Mouse (Mus musculus) forebrain, embryonic 12.5 days (tissue): ENCODE measurements around the gene Fign. TPM values are rescaled to one million over a fixed set of nuclear protein-coding genes. Genes with fewer than 3 reads are reported as not detected.

ENCODE experiments used
- ATAC-seq: fragments of 200-750 bp; cut with Nextera tagmentation; 2 replicates; pipeline ENCODE4 v1.8.0; 2017; ENCODE audit warnings: moderate TSS enrichment; ENCODE audit not compliant: low FRiP score
- H3K27ac ChIP-seq: fragments of 300-500 bp; sonication (generic); 2 replicates; pipeline ENCODE4 v1.5.1; 2016; ENCODE audit warnings: mild to moderate bottlenecking
- H3K27me3 ChIP-seq: fragments of 300-500 bp; sonication (generic); 2 replicates; pipeline ENCODE4 v1.6.1; 2016; ENCODE audit warnings: mild to moderate bottlenecking
- H3K36me3 ChIP-seq: fragments of 300-500 bp; sonication (generic); replicated peaks from 2 replicates; pipeline ENCODE4 v1.6.1; 2016; ENCODE audit warnings: mild to moderate bottlenecking
- H3K4me1 ChIP-seq: fragments of 300-500 bp; sonication (generic); 2 replicates; pipeline ENCODE4 v1.6.1; 2016
- H3K4me2 ChIP-seq: fragments of 300-500 bp; sonication (generic); 2 replicates; pipeline ENCODE4 v1.6.1; 2016; ENCODE audit warnings: mild to moderate bottlenecking, moderate library complexity
- H3K4me3 ChIP-seq: fragments of 300-500 bp; sonication (generic); replicated peaks from 2 replicates; pipeline ENCODE4 v1.5.1; 2016; ENCODE audit warnings: mild to moderate bottlenecking
- H3K9ac ChIP-seq: fragments of 300-500 bp; sonication (generic); 2 replicates; pipeline ENCODE4 v1.6.1; 2016; ENCODE audit warnings: mild to moderate bottlenecking
- H3K9me3 ChIP-seq: fragments of 300-500 bp; sonication (generic); 2 replicates; pipeline ENCODE4 v1.6.1; 2016
- WGBS: fragments of 180-500 bp; shearing (Covaris S2); methylation state at CpG from one replicate; pipeline ENCODE4 v1.1.7; 2016; 5-methylcytosine and 5-hydroxymethylcytosine counted together
- polyA plus RNA-seq: library from polyadenylated mRNA; unstranded; fragments of >200 nt; fragmentation: Nextera tagmentation; extraction: Ambion mirVana; gene quantifications from 2 replicates; pipeline ENCODE4 v1.2.1, GENCODE M21; 2016

Gene Fign
- polyA plus RNA-seq, 1 experiment from 2014 or later: 13.7 TPM

DNA sequence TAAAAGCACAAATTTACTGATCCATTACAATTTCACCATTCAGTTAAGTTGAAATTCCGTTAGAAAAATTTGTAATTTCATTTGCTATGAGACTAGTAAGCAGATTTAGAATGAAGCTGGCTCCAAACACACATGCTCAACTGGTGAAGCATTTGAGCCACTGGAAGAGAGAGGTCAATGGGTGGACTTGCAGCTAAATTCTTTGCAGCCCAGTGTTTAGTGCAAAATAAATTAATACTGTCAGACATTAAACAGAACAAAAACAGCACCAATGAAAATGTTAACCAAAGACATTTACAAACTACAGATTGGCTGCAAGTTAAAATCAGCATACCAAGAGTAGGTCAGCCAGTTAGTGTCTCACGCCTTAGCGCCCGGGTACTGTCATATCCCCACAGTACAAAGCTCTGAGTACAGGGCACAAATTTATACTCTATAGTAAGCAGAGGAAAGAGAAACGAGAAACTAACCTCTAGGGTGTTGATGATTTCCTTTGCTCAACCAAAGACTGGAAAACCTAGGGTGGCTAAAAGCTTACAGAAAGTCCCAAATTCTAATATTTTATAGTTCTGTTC, 13.9 kb downstream of the Fign start:
- WGBS: 79% methylated on average over 5 of the region's 5 CpGs
- H3K9me3 ChIP-seq: no peaks in the 10 kb centered on the region
- no peak for ATAC-seq

DNA sequence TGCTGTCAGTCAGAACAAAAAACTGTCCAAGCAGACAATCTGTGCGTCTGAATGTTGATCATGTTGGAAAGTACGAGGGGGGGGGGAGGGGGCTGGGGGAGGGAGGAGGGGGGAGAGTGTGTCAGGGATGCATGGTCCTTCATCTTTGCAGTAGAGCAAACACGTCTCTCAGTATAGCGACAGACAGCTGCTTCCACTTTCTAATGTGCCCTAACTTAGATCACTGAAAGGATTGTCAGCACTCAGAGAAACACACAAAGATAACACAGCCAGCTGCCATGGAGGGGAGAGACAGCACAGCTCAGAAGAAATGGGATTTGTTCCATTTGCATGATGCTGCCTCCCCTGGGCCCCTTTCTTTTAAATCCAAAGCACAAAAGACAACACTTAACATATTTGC, 18.1 kb downstream of the Fign start:
- H3K36me3 ChIP-seq: no peaks in the 10 kb centered on the region
- WGBS: 11% methylated on average over 4 of the region's 4 CpGs
- ATAC-seq: peak; percentile 82
- no peak overlapping the region for H3K9ac ChIP-seq
- H3K4me2 ChIP-seq: peak overlapping the region; percentile 24
- H3K4me1 ChIP-seq: peaks cover 58% of the 10 kb centered on the region
- peak overlapping the region; percentile 66 for H3K27ac ChIP-seq
- H3K9me3 ChIP-seq: no peaks in the 10 kb centered on the region
- peaks cover 14% of the 10 kb centered on the region for H3K27me3 ChIP-seq
- H3K4me3 ChIP-seq: no peak overlapping the region

More for the DNA sequence above, 13.9 kb downstream of the Fign start:
- no peak overlapping the region for H3K4me3 ChIP-seq
- H3K4me1 ChIP-seq: peaks cover 29% of the 10 kb centered on the region
- H3K9ac ChIP-seq: no peak overlapping the region
- no peaks in the 10 kb centered on the region for H3K36me3 ChIP-seq
- no peaks in the 10 kb centered on the region for H3K27me3 ChIP-seq
- no peak overlapping the region for H3K4me2 ChIP-seq
- H3K27ac ChIP-seq: no peak overlapping the region

DNA sequence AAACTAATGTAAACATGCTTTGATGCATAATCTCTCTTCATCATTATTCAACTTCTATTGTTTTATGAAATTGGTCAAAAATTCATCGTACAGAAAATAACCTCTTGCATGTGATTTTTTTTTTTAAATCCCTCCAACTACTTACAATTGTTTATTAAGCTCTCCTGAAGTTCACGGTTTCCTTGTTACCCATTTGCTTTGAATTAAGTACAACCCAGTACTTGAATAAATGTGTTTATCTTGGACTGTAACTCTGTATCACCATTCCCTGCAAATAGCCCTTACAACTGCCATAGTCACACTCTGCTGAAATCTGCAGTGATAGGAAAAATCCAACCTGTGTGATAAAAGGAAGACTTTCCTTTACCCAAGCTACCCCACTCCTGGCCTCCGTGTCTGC, 19.3 kb downstream of the Fign start:
- Histone ChIP-seq H3K4me3 (no peak overlapping the region), H3K9ac (no peak overlapping the region), H3K4me2 (no peak overlapping the region), H3K27me3 (peaks cover 14% of the 10 kb centered on the region), H3K36me3 (no peaks in the 10 kb centered on the region), H3K9me3 (no peaks in the 10 kb centered on the region), H3K27ac (0 out of 2 replicates have a peak overlapping the region, but pooled peaks have one; percentile 53), H3K4me1 (peaks cover 64% of the 10 kb centered on the region)
- no peak for ATAC-seq
- 77% methylated on average over 3 of the region's 3 CpGs for WGBS

- peaks cover 14% of the 10 kb centered on the region for H3K27me3 ChIP-seq
- H3K4me3 ChIP-seq: no peak overlapping the region
- H3K9me3 ChIP-seq: no peaks in the 10 kb centered on the region
- 74% methylated on average over 2 of the region's 2 CpGs for WGBS
- no peak overlapping the region for H3K4me2 ChIP-seq
- peaks cover 64% of the 10 kb centered on the region for H3K4me1 ChIP-seq
- no peak overlapping the region for H3K9ac ChIP-seq
- no peak overlapping the region for H3K27ac ChIP-seq
- ATAC-seq: no peak
- no peaks in the 10 kb centered on the region for H3K36me3 ChIP-seq
Measured at GRCm38 (mm10) chr2:64077846-64078245, 20.0 kb downstream of the Fign start.

- no peak overlapping the region for H3K9ac ChIP-seq
- H3K4me2 ChIP-seq: peak overlapping the region; percentile 43
- 27% methylated on average over 6 of the region's 6 CpGs for WGBS
- H3K27me3 ChIP-seq: peaks cover 14% of the 10 kb centered on the region
- H3K9me3 ChIP-seq: no peaks in the 10 kb centered on the region
- ATAC-seq: no peak
- H3K27ac ChIP-seq: no peak overlapping the region
- no peaks in the 10 kb centered on the region for H3K36me3 ChIP-seq
- peaks cover 59% of the 10 kb centered on the region for H3K4me1 ChIP-seq
- no peak overlapping the region; the same call in 1 of the 2 replicates for H3K4me3 ChIP-seq
Measured at GRCm38 (mm10) chr2:64075873-64076272, 22.0 kb downstream of the Fign start.

DNA sequence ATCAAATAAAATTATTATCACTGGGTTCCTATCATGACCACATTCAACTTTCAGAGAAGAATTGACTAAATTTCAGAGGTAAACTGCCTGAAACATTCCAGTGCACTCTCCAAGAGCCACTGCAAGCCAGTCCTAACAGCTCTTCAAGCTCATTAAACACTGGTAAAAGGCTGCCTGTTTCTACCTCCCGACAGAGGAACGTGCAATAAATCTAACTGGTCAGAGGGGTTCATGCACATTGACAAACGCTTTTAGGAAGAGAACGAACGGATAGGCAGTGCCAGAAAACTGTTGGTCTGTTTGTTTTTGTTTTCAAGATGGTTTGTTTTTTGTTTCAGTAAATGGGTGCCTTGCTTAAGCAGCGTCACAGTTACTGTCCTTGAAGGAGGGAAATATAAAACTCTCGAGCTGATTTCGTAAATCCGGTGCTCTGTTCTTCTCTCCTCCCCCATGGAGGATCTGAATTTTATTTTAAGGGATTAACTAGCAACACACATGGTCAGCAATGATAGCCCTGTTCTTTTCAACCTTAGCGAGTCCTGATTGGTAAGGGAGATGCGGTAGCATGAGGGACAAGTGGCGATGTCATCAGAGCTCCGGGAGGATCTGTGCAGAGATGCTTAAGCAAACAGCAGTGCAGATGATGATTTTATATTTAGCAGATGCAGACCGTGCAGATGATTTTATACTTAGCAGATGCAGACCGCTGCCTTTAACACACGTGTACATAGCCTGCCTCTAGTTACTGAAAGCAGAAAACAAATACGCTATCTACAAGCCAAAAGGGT, 23.0 kb downstream of the Fign start:
- Histone ChIP-seq H3K4me1 (peaks cover 50% of the 10 kb centered on the region), H3K36me3 (no peaks in the 10 kb centered on the region), H3K27ac (no peak overlapping the region), H3K4me2 (peak overlapping the region; percentile 43), H3K27me3 (peaks cover 14% of the 10 kb centered on the region), H3K4me3 (peak overlapping the region; percentile 6; the same call in 1 of the 2 replicates), H3K9me3 (no peaks in the 10 kb centered on the region), H3K9ac (no peak overlapping the region; the same call in 1 of the 2 replicates)
- 28% methylated on average over 17 of the region's 17 CpGs for WGBS
- peak; percentile 33; the same call in 1 of the 2 replicates for ATAC-seq

DNA sequence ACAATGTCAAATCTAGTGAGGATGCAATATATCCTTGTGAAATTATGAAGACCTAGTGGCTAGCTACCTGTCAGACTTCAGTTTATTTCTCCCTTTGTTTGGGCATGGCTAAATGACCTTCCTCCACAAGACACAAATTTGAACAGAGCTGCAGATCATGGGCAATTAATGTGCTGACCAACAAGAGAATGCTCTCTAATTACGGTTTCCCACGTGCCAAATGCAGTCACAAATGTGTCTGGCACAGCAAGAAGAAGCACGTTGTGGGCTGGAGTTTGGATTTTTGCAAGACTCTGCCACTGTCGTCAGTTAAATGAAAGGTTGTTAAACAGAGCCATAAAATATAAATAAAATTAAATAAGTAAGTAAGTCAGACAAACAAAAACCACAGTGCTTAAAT, 25.7 kb downstream of the Fign start:
- Histone ChIP-seq H3K9ac (no peak overlapping the region), H3K27ac (no peak overlapping the region), H3K4me3 (no peak overlapping the region), H3K36me3 (no peaks in the 10 kb centered on the region), H3K9me3 (no peaks in the 10 kb centered on the region), H3K27me3 (peaks cover 12% of the 10 kb centered on the region), H3K4me2 (no peak overlapping the region), H3K4me1 (peaks cover 35% of the 10 kb centered on the region)
- no peak for ATAC-seq
- WGBS: 34% methylated on average over 4 of the region's 4 CpGs

GRCm38 (mm10) chr2:64069950-64070695, 27.7 kb downstream of the Fign start:
- H3K4me3 ChIP-seq: no peak overlapping the region
- 90% methylated on average over 10 of the region's 10 CpGs for WGBS

DNA sequence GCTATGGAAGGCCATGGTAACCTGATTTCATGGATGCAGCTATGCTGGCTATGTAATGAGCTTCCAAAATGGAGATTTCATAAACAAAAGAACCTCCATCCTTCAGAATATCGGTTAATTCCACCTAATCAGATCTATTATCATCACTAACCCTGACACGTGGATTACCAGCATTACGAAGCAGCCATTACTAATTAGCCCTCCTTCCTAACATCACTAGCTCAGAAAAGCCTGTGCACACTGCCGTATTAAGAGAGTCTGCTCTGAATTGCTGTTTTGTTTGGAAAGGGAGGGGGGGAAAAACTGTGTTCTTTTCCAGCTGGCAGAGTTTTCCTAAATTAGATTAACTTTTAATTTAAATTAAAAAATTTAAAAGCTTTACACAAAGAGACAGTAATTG, 32.3 kb downstream of the Fign start:
- Histone ChIP-seq H3K4me1 (peaks cover 5% of the 10 kb centered on the region), H3K4me2 (no peak overlapping the region), H3K9ac (no peak overlapping the region), H3K36me3 (no peaks in the 10 kb centered on the region), H3K27me3 (peaks cover 19% of the 10 kb centered on the region), H3K4me3 (no peak overlapping the region), H3K27ac (no peak overlapping the region), H3K9me3 (no peaks in the 10 kb centered on the region)
- ATAC-seq: peak; percentile 61; the same call in 1 of the 2 replicates
- 20% methylated on average over 4 of the region's 4 CpGs for WGBS

More at GRCm38 (mm10) chr2:64069950-64070695, 27.7 kb downstream of the Fign start:
- Histone ChIP-seq H3K36me3 (no peaks in the 10 kb centered on the region), H3K4me1 (peaks cover 21% of the 10 kb centered on the region), H3K9me3 (no peaks in the 10 kb centered on the region), H3K4me2 (no peak overlapping the region), H3K27ac (no peak overlapping the region), H3K27me3 (peaks cover 3% of the 10 kb centered on the region; the same call in 1 of the 2 replicates), H3K9ac (no peak overlapping the region)
- no peak for ATAC-seq

GRCm38 (mm10) chr2:64059477-64059876, 38.4 kb downstream of the Fign start:
- Histone ChIP-seq H3K27me3 (peaks cover 16% of the 10 kb centered on the region), H3K4me1 (no peaks in the 10 kb centered on the region; the same call in 1 of the 2 replicates), H3K4me2 (no peak overlapping the region), H3K9me3 (no peaks in the 10 kb centered on the region), H3K27ac (no peak overlapping the region), H3K36me3 (no peaks in the 10 kb centered on the region), H3K4me3 (no peak overlapping the region), H3K9ac (no peak overlapping the region)
- whole genome bisulfite sequencing: 84% methylated on average over 5 of the region's 5 CpGs
- ATAC-seq: no peak

GRCm38 (mm10) chr2:64048142-64048541, 49.7 kb downstream of the Fign start:
- 87% methylated on average over 2 of the region's 2 CpGs for WGBS
- no peak overlapping the region for H3K9ac ChIP-seq
- no peaks in the 10 kb centered on the region for H3K27me3 ChIP-seq

DNA sequence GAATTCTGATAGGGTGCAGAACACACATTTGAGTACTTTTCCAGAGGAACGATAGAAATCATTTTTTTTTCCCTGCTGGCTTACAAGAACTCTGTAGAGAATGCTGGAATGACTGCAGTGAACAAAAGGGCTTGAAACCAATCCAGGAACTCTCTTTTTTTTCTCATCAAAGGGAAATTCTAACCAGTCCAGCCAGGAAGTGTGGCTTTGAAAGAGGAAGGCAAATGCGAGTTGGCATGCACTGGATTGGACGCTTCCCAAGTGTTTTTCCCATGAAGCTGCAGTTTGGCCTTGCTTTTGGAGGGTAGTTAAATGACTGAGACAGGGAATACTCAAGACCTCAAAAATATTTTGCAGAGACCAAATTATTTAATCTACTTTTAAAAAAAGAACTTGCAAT, 54.7 kb downstream of the Fign start:
- no peaks in the 10 kb centered on the region for H3K36me3 ChIP-seq
- ATAC-seq: no peak
- no peaks in the 10 kb centered on the region for H3K9me3 ChIP-seq
- WGBS: 46% methylated on average over 3 of the region's 3 CpGs
- H3K4me1 ChIP-seq: no peaks in the 10 kb centered on the region
- no peak overlapping the region for H3K9ac ChIP-seq
- no peak overlapping the region for H3K4me3 ChIP-seq
- no peaks in the 10 kb centered on the region for H3K27me3 ChIP-seq
- no peak overlapping the region for H3K27ac ChIP-seq
- no peak overlapping the region for H3K4me2 ChIP-seq

More at GRCm38 (mm10) chr2:64048142-64048541, 49.7 kb downstream of the Fign start:
- H3K4me2 ChIP-seq: no peak overlapping the region
- no peak for ATAC-seq
- H3K27ac ChIP-seq: no peak overlapping the region
- no peaks in the 10 kb centered on the region for H3K9me3 ChIP-seq
- no peaks in the 10 kb centered on the region for H3K4me1 ChIP-seq
- H3K4me3 ChIP-seq: no peak overlapping the region
- no peaks in the 10 kb centered on the region for H3K36me3 ChIP-seq
